Mouse (Mus musculus): ENCODE results near the gene Tbcd. TPM values are rescaled to one million over a fixed set of nuclear protein-coding genes. Genes with fewer than 3 reads are reported as not detected.
"Not testable (repeated sequence)": the region's sequence is repeated elsewhere in the genome, so short reads cannot be mapped to it uniquely, and the experiment has no call there.

The Tbcd gene
- total RNA-seq, 2 experiments from 2014 or later = 45.9 to 48.2 TPM

- intact Hi-C loops (cut with DNase I) = no loop called here
- no peak for DNase-seq (ENCODE audit: low spot score in 2 of 2)
Measured at GRCm38 (mm10) chr11:121641501-121642145, 189.9 kb downstream of the Tbcd start.

GRCm38 (mm10) chr11:121645394-121645793 lies 193.6 kb downstream of the Tbcd start:
- intact Hi-C loops (cut with DNase I) = no loop called here
- DNase-seq (ENCODE audit: low spot score in 2 of 2) = no peak

- intact Hi-C loops (cut with DNase I) = no loop called here
- DNase-seq (ENCODE audit: low spot score in 2 of 2) = no peak
Measured at GRCm38 (mm10) chr11:121647321-121647720, 195.6 kb downstream of the Tbcd start.

- no peak for DNase-seq (ENCODE audit: low spot score in 2 of 2)
- intact Hi-C loops (cut with DNase I) = no loop called here
Measured at GRCm38 (mm10) chr11:121648166-121648565, 196.4 kb downstream of the Tbcd start.

- intact Hi-C loops (cut with DNase I) = loop anchor here (5.0 kb wide), 1 partner anchor 157 kb away; no protein-coding TSS in a partner anchor
Measured at GRCm38 (mm10) chr11:121649900-121650299, 198.2 kb downstream of the Tbcd start.

GRCm38 (mm10) chr11:121650668-121651067 lies 198.9 kb downstream of the Tbcd start:
- intact Hi-C loops (cut with DNase I) = loop anchor here (5.0 kb wide), 1 partner anchor 157 kb away; no protein-coding TSS in a partner anchor
- no peak for DNase-seq (ENCODE audit: low spot score in 2 of 2)

More at GRCm38 (mm10) chr11:121649900-121650299, 198.2 kb downstream of the Tbcd start:
- peak in 1 of 2 experiments; percentile 28 for DNase-seq (ENCODE audit: low spot score in 2 of 2)

DNA sequence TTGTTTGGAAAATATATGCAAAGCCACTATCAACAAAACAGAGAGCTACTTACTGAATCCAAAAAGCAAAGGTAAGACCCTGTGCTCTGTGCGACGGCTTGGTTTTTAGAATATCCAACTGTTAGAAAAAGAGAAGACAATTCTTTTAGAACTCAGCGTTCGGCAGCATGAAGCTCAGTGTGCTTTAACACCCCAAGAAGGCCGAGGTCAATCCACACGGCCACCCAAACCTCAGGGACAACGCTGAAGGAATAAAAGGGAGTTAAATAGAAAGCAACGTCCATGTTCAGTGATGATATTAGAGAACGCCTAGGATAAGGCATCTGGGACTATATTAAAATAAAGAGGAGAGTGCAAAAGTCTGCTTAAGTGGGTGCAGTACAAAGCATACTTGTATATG lies 199.8 kb downstream of the Tbcd start:
- intact Hi-C loops (cut with DNase I) = loop anchor here (5.0 kb wide), 1 partner anchor 156 kb away; no protein-coding TSS in a partner anchor

DNA sequence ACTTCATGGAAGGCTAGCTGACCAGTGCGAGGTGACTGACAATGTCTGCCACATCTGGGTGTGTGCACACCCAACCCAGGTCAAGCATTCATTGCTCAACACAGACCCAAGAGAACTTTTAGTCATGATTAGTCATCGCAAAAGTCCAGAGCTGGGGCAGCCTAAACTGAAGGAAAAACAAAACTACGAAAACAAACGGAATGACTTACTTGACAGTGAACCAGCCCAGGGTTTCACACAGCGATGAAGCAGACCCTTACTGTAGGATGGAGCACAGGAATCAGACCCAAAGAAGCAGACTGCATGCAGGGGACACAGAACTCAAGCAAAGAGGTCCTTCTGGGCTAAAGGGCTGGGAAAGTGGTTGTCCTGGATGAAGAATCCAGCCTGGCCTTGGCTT lies 200.2 kb downstream of the Tbcd start:
- intact Hi-C loops (cut with DNase I) = loop anchor here (5.0 kb wide), 1 partner anchor 155 kb away; no protein-coding TSS in a partner anchor
- DNase-seq (ENCODE audit: low spot score in 2 of 2) = no peak

More for the DNA sequence above, 199.8 kb downstream of the Tbcd start:
- no peak for DNase-seq (ENCODE audit: low spot score in 2 of 2)

DNA sequence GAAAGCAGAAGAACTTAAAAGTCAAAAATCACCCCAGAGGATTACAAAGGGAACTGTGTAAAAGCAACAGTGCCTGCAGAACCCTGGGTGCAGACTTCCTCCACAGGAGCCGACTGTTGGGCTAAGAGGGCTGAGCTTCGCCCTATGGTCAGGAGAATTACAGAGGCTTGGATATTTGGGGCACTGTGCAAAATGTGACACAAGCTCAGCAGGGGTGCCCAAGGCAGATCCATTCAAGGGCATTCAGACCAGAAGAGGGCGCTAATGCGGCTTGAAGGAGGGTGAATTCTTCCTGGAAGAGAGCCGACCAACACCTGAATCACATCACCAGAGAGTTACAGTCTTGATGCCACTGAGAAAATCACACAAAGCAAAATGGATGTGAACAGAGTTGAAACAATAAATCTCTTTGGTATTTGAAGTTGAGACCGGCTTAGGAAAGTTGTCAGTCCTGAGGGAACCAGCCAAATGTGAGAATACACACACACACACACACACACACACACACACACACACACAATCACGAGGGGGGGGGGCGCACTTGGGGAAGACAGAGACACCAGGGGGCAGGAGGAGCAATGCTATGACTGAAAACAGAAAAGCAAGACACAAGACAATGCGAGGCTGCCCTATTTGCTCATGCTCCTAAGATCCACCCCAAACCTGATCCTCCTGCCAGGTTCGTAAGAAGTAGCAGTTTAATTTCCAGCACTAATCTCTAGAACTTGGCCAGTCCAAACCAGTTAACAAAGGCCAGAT lies 201.0 kb downstream of the Tbcd start:
- intact Hi-C loops (cut with DNase I) = loop anchor here (5.0 kb wide), 1 partner anchor 155 kb away; no protein-coding TSS in a partner anchor
- DNase-seq (ENCODE audit: low spot score in 2 of 2) = peak; percentile 57 to 73

GRCm38 (mm10) chr11:121653631-121654030 lies 201.9 kb downstream of the Tbcd start:
- peak in 1 of 2 experiments; percentile 37 for DNase-seq (ENCODE audit: low spot score in 2 of 2)
- intact Hi-C loops (cut with DNase I) = loop anchor here (5.0 kb wide), 1 partner anchor 154 kb away; no protein-coding TSS in a partner anchor

DNA sequence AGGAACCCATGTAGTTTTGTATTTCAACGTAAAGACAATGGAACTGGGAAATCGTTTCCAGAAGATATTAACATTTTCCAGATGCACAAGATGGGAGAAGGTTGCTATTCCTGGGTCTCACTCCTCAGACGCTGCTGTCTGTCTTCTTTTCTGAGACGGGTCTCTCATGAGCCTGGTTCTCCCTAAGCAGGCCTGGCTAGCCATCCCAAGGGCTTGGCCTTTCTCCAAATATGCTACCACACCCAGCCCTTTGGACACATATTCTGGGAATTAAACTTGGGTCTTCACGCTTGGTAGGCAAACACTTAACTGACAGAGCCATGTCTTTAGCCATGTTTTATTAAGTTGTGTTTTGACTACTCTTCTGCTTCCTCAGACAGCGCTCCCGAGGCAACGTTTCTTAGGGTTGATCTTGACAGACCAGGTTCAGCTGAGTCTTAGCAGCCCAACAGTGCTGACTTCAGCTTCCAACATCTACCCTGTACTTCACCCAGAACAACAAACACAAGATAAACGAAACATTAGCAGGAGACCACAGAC lies 202.7 kb downstream of the Tbcd start:
- DNase-seq (ENCODE audit: low spot score in 2 of 2) = no peak
- intact Hi-C loops (cut with DNase I) = loop anchor here (5.0 kb wide), 1 partner anchor 153 kb away; no protein-coding TSS in a partner anchor

DNA sequence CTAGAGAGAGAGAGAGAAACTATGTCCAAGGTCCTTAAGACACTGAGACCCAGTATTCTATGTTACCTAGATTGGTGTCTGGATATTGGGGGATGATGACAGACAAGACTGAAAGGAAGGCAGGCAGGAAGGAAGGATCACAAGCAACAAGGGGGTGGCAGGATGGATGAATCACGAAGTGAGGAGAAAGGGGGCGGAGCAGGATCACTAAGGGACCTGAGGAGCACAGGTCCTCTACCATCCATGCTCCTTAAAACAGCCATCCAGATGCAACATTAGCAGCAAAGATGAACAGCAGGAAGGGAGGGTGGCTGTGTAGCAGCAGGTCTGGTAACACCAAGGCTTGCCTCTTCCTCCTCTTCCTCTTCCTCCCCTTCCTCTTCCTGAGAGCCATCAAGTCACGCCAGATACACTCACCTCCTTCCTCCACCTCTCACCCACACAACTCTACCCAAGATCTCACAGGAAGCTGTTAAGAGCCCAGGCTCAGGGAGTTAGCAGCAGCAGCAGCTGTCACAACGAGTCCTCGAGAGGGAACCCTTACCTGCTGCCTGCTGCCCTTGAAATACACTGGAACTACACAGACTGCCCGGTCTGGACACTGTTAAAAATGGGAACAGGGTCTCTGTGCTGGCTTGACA lies 203.5 kb downstream of the Tbcd start:
- intact Hi-C loops (cut with DNase I) = loop anchor here (5.0 kb wide), 1 partner anchor 47 kb away; the partner anchor contains the start of gene Metrnl
- DNase-seq (ENCODE audit: low spot score in 2 of 2) = no peak

GRCm38 (mm10) chr11:121655807-121656511 lies 204.2 kb downstream of the Tbcd start:
- DNase-seq (ENCODE audit: low spot score in 2 of 2) = no peak
- intact Hi-C loops (cut with DNase I) = loop anchor here (5.0 kb wide), 1 partner anchor 46 kb away; the partner anchor contains the start of gene Metrnl

DNA sequence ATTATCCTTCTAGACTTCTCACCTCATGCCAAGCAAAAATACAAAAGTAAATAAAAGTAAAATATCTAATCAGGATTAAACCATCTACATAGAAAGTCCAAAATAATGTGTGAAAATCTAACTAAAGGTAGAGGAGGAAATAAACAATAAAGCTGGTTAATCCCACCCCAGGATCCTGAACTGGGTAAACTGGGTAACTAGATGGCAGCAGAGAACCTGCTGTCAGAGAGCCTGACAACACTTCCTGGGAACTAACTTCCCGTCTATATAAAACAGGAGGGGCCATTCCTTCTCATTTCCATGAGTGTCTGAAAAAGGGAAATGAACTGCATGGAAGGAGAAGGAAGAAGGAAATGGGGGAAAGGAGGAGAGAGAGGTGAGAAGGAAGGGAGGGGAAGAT lies 206.4 kb downstream of the Tbcd start:
- intact Hi-C loops (cut with DNase I) = loop anchor here (5.0 kb wide), 1 partner anchor 44 kb away; the partner anchor contains the start of gene Metrnl
- DNase-seq (ENCODE audit: low spot score in 2 of 2) = no peak

DNA sequence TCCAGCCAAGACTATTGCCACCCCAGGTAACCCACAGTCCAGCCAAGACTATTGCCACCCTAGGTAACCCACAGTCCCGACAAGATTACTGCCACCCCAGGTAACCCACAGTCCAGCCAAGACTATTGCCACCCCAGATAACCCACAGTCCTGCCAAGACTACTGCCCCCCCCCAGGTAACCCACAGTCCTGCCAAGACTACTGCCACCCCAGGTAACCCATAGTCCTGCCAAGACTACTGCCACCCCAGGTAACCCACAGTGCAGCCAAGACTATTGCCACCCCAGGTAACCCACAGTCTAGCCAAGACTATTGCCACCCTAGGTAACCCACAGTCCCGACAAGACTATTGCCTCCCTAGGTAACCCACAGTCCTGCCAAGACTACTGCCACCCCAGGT lies 208.9 kb downstream of the Tbcd start:
- DNase-seq (ENCODE audit: low spot score in 2 of 2); intact Hi-C loops (cut with DNase I): not testable (repeated sequence)

GRCm38 (mm10) chr11:121661116-121661515 lies 209.4 kb downstream of the Tbcd start:
- DNase-seq (ENCODE audit: low spot score in 2 of 2) = no peak
- intact Hi-C loops (cut with DNase I) = no loop called here

Data from left cerebral cortex, postnatal 14 days (tissue).